Mouse (Mus musculus) adrenal gland, postnatal 10 days (tissue): ENCODE data around the gene Ppp1r9a. TPM values are rescaled to one million over a fixed set of nuclear protein-coding genes. Genes with fewer than 3 reads are reported as not detected.

ENCODE experiments used
- DNase-seq: peaks from one replicate; pipeline ENCODE4 v3.0.0; 2021; ENCODE audit warnings: mixed read lengths
- total RNA-seq, 2 experiments: library from RNA; stranded (reverse); gene quantifications; 2 replicates each; pipeline ENCODE4 v1.2.3; 2021

Gene Ppp1r9a
- total RNA-seq, 2 experiments from 2014 or later, result 31.6 to 49.9 TPM

- no peak for DNase-seq
These were observed 53.9 kb downstream of the Ppp1r9a start for GRCm38 (mm10) chr6:4956651-4957050.

DNA sequence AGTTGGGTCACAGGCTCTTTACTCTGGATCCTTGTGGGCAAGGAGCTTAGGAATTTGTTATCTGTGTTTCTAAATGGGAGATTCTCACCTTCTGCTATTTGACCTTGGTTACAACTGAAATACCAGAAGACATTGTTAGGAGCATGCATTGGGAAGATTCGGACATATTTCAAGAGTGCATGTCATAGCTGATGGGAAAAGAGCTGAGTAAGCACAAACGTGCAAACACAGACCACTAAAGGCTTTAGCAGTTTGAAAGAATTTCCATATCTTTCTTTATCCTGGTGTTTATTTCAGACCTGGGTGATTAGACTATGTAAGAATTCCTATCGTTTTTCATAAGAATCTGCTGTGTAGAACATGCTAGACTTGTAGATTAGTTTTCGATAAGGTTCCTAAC is 59.5 kb downstream of the Ppp1r9a start:
- DNase-seq, result no peak

DNA sequence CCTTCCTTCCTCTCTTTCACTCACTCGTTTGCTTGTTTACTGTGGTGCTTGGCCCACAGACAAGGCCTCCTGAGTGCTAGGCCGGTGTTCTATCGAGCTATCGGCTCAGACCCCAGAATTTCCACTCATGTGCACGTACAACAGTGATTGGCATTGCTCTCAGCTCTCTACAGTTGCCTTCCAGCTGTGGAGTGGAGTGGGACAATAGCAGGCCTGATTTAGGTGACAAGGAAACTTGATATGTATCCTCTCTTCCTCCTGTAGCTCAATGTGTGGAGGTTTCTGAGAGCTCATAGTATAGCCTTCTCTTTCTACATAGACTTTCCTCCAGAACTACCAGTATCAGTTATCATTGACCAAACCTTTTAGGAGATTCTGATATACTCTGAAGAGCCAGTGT is 60.3 kb downstream of the Ppp1r9a start:
- no peak for DNase-seq

GRCm38 (mm10) chr6:4967236-4967635 is 64.5 kb downstream of the Ppp1r9a start:
- no peak for DNase-seq

DNA sequence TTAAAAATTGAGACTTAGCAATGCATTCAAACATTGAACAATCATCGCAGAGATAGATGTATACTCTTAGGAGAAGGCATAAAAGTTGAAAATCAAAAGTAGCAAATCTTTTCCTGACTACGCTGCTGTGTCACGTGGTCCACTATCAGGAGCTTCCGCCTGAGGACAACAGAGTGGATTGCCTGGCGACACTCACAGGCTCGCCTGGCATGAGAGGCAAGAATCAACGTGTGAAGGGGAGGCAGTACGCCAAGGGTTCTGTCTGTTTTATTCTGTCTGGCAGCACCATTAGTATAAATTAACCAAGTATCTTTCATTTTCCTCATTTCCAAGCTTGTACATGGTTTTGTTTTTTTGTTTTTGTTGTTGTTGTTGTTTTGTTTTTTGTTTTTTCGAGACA is 68.5 kb downstream of the Ppp1r9a start:
- DNase-seq, result no peak

- peak; percentile 51 for DNase-seq
These were observed 70.1 kb downstream of the Ppp1r9a start for GRCm38 (mm10) chr6:4972808-4973207.

- DNase-seq, result peak; percentile 50
These were observed 70.6 kb downstream of the Ppp1r9a start for GRCm38 (mm10) chr6:4973337-4973736.

GRCm38 (mm10) chr6:4977515-4977914 is 74.8 kb downstream of the Ppp1r9a start:
- DNase-seq, result no peak

DNA sequence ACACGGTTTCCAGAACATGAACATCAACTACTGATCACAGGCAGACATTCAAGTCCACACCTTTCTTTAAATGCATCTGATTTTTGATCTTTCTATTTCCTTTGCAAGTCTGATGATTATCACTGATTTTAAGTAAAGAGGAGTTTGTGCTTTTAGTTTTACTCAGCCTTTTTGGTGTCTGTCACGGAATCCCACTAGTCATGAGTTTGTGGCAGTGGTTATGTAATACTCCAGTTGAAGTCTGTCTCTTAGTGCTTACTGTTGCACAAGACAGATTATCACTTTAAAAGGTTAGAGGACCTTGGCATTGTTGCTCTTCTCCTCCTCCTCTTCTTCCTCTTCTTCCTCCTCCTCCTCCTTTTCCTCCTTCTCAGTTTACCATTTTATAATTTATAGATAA is 75.5 kb downstream of the Ppp1r9a start:
- no peak for DNase-seq

DNA sequence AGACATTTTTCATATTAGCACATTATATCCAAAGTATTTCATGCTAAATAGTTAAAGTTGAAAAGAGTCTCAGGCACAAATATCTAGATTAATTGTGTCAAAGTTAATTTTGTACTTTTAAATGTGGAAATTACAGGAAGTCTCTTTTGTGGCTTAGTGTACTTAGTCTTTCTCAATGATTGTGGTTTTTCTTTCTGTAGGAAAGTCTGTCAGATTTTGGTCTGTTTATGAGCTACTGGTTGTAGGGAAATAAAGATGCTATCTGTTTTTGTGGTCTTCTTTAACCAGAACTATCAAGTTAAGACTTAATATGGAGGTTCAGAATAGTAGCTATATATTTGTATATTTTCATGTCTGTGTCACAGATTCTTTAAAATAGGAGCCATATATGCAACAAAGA is 76.2 kb downstream of the Ppp1r9a start:
- DNase-seq, result no peak

DNA sequence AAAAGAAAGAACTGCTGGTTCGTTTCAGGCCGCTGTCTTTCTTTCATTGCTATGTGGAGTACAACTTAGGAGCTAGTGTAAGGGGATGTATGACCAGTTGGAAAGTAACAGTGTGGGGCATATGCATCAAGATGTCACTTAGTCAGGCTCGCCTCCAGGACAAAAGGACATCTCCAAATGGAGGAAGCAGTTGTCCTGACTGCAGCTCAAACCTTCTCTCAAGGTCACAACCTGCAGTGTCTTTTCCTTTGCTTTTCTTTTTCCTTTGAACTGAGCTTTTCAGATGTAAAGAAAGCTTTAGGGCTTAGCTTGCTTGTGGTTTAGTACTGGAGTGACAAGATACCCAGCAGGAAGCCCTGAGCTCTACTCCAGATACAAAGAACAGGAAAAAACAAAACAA is 77.4 kb downstream of the Ppp1r9a start:
- no peak for DNase-seq

GRCm38 (mm10) chr6:4982686-4983162 is 80.0 kb downstream of the Ppp1r9a start:
- no peak for DNase-seq

- DNase-seq, result no peak
These were observed 83.0 kb downstream of the Ppp1r9a start for GRCm38 (mm10) chr6:4985668-4986067.

DNA sequence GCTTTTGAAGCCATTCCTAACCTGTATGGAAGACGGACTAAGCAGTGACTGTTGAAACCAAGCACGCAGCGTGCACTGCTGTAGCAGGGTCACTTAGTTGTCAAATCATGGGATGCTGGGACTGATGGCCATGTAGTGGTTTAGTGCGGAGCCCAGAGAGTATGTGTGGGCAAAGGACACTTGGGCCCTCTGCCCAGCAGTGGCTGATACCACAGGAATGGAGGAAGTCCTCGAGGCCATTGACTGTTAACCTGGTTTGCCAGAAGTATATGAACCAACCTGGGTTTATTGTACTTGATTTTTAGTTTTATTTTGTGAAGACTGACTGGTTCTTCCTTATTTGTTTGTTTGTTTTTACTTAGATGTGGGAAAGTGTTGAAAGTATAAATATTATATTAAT is 84.4 kb downstream of the Ppp1r9a start:
- DNase-seq, result no peak

- no peak for DNase-seq
These were observed 86.0 kb downstream of the Ppp1r9a start for GRCm38 (mm10) chr6:4988688-4989087.

DNA sequence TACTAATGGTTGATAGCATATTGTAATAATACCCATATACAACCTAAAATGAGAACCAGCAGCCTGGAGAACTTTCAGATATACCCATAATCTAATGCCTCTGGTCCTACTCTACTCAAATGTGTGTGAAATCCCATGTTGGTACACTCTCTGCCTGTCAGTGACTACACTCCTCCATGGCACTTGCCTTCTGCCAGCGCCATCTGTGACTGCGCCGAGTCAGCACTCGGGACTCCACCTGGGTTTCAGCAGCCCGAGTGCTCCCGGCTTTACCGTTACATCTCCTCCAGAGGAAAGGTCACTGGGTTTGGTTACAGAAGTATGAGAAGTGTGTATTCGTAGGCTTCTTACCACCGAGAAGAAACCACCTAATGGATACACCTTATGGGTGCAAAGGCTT is 89.6 kb downstream of the Ppp1r9a start:
- no peak for DNase-seq

GRCm38 (mm10) chr6:4993600-4994160 is 91.0 kb downstream of the Ppp1r9a start:
- peak; percentile 19 for DNase-seq

DNA sequence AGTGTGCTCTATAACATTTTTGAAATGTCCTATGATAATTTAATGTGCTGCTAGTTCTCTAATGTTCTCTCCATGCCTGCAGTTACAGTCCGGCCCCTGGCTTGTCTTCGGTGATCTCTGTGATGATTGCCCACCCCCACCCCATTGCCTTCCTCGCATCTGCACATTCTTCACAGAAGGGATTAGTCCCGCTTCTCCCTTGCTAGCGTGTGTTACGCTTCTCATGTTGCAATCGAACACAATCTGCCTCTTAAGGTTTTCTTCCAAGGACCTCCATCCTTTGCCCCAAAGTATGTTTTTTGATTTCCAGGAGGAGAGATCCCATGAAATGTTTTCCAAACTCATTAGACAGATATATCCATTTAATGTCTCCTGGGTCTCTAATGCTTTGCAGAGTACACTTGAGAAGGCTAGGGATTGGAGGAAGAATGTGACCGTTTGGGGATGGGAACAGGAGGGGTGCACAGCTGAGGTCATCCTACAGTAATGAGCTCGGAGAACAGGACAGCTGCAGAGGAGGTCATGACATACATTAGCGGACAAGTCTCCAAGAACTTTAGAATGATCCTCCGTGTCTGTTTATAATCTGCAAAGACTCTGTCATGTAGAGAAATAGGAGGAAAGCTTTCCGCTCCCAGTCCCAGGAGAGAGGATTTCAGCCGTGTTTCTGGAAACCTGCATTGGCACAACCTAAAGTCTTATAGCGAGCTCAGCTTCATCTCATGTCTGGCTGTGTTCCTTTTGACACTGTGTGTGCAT is 91.6 kb downstream of the Ppp1r9a start:
- no peak for DNase-seq

GRCm38 (mm10) chr6:4997599-4997998 is 94.9 kb downstream of the Ppp1r9a start:
- DNase-seq, result no peak

- DNase-seq, result no peak
These were observed 96.2 kb downstream of the Ppp1r9a start for GRCm38 (mm10) chr6:4998929-4999328.

DNA sequence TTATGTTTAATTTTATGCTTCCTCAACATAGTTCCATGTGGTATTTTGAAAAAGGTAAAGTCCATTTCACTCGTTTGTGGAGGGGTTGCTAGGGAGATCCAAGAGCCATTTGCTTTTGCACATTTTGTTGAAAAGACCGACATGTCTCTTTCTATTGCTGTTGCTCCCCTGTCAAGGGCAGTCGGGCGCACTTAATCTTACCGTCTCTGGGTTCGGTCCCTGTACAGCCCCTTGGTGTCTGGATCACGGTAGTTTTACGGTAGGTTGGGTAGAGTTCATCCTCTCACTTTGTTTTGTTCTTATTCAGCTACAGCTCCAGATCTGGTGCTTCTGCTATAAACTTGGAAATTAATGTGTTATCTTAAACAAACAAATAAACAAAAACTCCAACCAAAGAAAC is 98.1 kb downstream of the Ppp1r9a start:
- DNase-seq, result no peak

DNA sequence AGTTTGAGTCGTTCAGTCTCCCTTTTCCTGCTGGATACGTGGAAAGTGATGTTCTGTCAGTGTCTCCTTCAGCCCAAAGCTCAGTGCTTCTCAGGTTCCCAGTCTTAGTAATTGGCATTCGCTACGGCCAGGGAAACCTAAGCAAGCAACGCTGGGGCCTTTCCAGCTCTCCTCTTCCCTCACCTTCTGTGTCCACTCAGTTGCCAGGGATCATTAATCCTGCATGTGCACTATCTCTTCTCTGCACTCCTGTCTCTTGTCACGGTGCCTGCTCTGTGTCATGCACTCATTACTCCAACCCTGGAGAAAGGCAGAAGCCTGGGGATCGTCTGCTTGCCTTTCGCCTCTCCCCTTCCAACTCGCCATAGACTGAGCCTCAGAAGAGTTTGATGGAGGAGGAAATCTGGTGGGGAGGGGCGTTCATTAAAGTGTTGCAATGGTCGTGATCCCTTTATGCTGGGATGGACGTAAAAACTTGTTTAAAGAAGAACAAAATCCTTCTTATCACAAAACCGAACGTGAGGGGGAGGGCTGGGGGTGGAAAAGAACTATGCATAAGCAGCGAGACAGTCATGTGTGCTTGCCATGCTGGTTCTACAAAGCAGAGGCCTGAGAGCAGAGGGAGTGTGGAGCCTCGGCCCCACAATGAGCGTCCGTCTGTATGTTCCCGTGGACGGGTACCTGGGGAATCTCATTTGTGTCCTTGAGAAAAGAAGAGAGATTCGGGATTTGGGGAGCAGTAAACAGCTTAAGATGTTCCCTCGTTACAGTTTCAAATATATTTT is 103.0 kb downstream of the Ppp1r9a start:
- peak; percentile 33 for DNase-seq

DNA sequence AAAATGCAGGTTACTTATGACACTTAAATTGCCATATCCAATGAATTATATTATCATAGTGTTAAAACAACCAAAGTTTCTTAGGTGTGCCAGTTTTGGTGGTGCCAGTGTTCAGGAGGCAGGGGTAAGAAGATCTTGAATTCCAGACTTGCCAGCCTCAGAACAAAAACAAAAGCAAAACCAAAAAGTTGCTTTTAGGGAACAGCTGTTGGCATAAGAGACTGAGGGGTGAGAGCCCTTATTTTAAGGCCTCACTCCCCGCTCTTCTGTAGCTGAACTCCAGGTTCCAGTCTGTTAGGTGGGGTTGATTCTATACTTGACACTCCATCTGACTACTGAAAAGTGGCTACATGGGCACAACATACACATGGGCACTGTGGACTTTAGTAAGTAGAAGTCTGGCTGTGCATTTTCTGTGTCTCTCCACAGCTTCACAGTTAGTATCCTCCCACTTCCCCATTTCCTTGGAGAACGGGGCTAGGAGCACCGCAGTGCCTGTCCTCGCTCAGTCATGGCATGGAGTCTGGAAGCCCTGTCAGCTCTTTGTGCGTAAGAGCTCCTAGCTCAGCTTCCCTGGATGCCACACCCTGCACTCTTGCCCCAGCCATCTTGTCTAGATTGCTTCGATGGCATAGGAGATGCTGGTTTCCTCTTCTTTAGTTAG is 103.7 kb downstream of the Ppp1r9a start:
- no peak for DNase-seq
